9 mouse cellular contexts compared by ENCODE assay signal in genomic region chr13:40748785-40749602, GRCm38 (mm10). TPM values are rescaled to one million over a fixed set of nuclear protein-coding genes. Genes with fewer than 3 reads are reported as not detected.
DNase-seq lines count a peak whose midpoint lies in the region; ATAC-seq and TF ChIP-seq lines count a peak whose summit lies in the region.
"Had no signal": no experiment of that assay in that cellular context is flagged by ENCODE, and none has a peak within 500 bp of the region (broad histone marks: within the 10 kb centered on the region; RNA-seq: fewer than 3 reads in every experiment).

No protein-coding gene starts in this region.

- no peak for DNase-seq in left cerebral cortex, adult 2 months (ENCODE audit: extremely low spot score in 1 of 2, low spot score in 2 of 2)
- no peak for DNase-seq in left cerebral cortex, adult 8-10 months (ENCODE audit: low spot score in 2 of 2)
- peak; percentile 57 for DNase-seq in embryo, embryonic 9.5 days (ENCODE audit: extremely low spot score)
- peak; percentile 81 for DNase-seq in hindbrain, embryonic 14.5 days (ENCODE audit: low spot score)
- DNase-seq in left cerebral cortex, adult 9 months (ENCODE audit: low spot score in 2 of 2), result no peak
- no peak for DNase-seq in right cerebral cortex, adult 2 months (ENCODE audit: low spot score in 2 of 2)

- H3K36me3 ChIP-seq in hindbrain, embryonic 14.5 days (replicated peaks; ENCODE audit: control insufficient read depth, insufficient read depth), result no peaks in the 10 kb centered on the region
- H3K36me3 ChIP-seq in midbrain, embryonic 12.5 days, result no peaks in the 10 kb centered on the region

- no peak overlapping the region for H3K27ac ChIP-seq in left cerebral cortex, adult 2 months
- H3K27ac ChIP-seq in hindbrain, embryonic 14.5 days, result no peak overlapping the region
- H3K27ac ChIP-seq in midbrain, embryonic 12.5 days (replicated peaks), result no peak overlapping the region

- peak; percentile 31; the same call in 1 of the 2 replicates for ATAC-seq in hindbrain, embryonic 14.5 days (ENCODE audit: low FRiP score)
- ATAC-seq in midbrain, embryonic 12.5 days (ENCODE audit: low FRiP score, low read depth), result no peak
- no peak for ATAC-seq in frontal cortex, adult (ENCODE audit: low TSS enrichment)

- no peak overlapping the region; the same call in 1 of the 2 replicates for H3K4me2 ChIP-seq in hindbrain, embryonic 14.5 days (replicated peaks)
- H3K4me2 ChIP-seq in midbrain, embryonic 12.5 days (replicated peaks), result peak overlapping the region; percentile 39

- H3K4me3 ChIP-seq in left cerebral cortex, adult 2 months, result no peak overlapping the region
- no peak overlapping the region for H3K4me3 ChIP-seq in hindbrain, embryonic 14.5 days (replicated peaks; ENCODE audit: low read length)
- no peak overlapping the region for H3K4me3 ChIP-seq in midbrain, embryonic 12.5 days
- H3K4me3 ChIP-seq: megakaryocyte, embryonic 14.5 days had no signal

- no peak overlapping the region for H3K9ac ChIP-seq in hindbrain, embryonic 14.5 days
- H3K9ac ChIP-seq in midbrain, embryonic 12.5 days (replicated peaks), result no peak overlapping the region

- WGBS in hindbrain, embryonic 14.5 days, result 14% methylated on average over 19 of the region's 19 CpGs
- 16% methylated on average over 19 of the region's 19 CpGs for WGBS in midbrain, embryonic 12.5 days

- TF ChIP-seq CTCF in left cerebral cortex, adult 2 months (IDR thresholded peaks at IDR 0.05), result peak; percentile 48

- H3K9me3 ChIP-seq in hindbrain, embryonic 14.5 days (ENCODE audit: control insufficient read depth, low read length), result peaks cover 5% of the 10 kb centered on the region
- peaks cover 6% of the 10 kb centered on the region; the same call in 1 of the 2 replicates for H3K9me3 ChIP-seq in midbrain, embryonic 12.5 days
- H3K9me3 ChIP-seq: megakaryocyte, embryonic 14.5 days had no signal

- peaks cover 4% of the 10 kb centered on the region; the same call in 1 of the 2 replicates for H3K4me1 ChIP-seq in hindbrain, embryonic 14.5 days (replicated peaks; ENCODE audit: control insufficient read depth, insufficient read depth, low read length)
- peaks cover 4% of the 10 kb centered on the region; the same call in 1 of the 2 replicates for H3K4me1 ChIP-seq in midbrain, embryonic 12.5 days
- H3K4me1 ChIP-seq: megakaryocyte, embryonic 14.5 days had no signal

- H3K27me3 ChIP-seq in hindbrain, embryonic 14.5 days (ENCODE audit: control insufficient read depth, insufficient read depth, low read length), result peaks cover 41% of the 10 kb centered on the region
- H3K27me3 ChIP-seq in midbrain, embryonic 12.5 days, result peaks cover 61% of the 10 kb centered on the region

- intact Hi-C loops in left cerebral cortex, adult 2 months (cut with DNase I), result loop anchor here (1.0 to 5.0 kb wide), 4 partner anchors 852 to 1567 kb away; no protein-coding TSS in a partner anchor

RNA-seq across cellular contexts. Expression of gene Tfap2a, which starts 10.8 kb away (rescaled TPM):
- total RNA-seq in left cerebral cortex, adult 2 months (2021), result 1 to 10 TPM in 1 of 2 experiments, under 1 TPM in 1; 0.68 to 1.0 TPM
- total RNA-seq in left cerebral cortex, adult 8-10 months (2022), result 1 to 10 TPM in 1 of 4 experiments, under 1 TPM in 3; 0.58 to 1.1 (median 0.60) TPM
- 9.6 and 10.5 TPM in 2 replicates for polyA plus RNA-seq in hindbrain, embryonic 14.5 days (2014; fragmentation: Nextera tagmentation; extraction: Ambion mirVana)
- polyA plus RNA-seq in midbrain, embryonic 12.5 days (2016; fragmentation: Nextera tagmentation; extraction: Ambion mirVana), result 5.9 and 6.3 TPM in 2 replicates

Comparison
In these comparisons a context has a peak if more than half of its experiments do, and no peak if none do; other contexts are left out.
1. DNase-seq: peak in embryo, embryonic 9.5 days (single experiment) and hindbrain, embryonic 14.5 days (single experiment); none in left cerebral cortex, adult 2 months (0 of 2), left cerebral cortex, adult 8-10 months (0 of 2), left cerebral cortex, adult 9 months (0 of 2) and right cerebral cortex, adult 2 months (0 of 2).